Mouse (Mus musculus): ENCODE results near the gene Hoxa9.

DNA sequence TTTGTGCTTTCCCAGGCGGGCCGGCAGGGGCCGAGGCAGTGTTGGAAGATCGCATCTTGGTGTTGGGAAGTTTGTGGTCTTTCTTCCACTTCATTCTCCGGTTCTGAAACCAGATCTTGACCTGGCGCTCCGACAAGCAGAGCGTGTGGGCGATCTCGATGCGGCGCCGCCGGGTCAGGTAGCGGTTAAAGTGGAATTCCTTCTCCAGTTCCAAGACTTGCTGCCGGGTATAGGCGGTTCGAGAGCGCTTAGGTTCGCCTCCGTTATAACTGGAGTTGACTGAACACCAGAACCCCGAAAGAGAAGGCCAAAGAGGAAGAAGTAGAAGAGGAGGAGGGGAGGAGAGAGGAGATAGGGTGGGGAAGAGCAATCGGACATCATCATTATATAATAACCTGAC is 40.5 kb downstream of the Hoxa9 start:
- TF ChIP-seq CTCF (IDR thresholded peaks at IDR 0.05) = no peak
- TF ChIP-seq POLR2A (IDR thresholded peaks at IDR 0.05; ENCODE audit: insufficient read depth, low read depth, low read length) = no peak

All from heart, adult 2 months (tissue).